Mouse (Mus musculus) right cerebral cortex, adult 18-20 months (tissue): ENCODE results near the gene Slc16a2.
"Not testable (repeated sequence)": the region's sequence is repeated elsewhere in the genome, so short reads cannot be mapped to it uniquely, and the experiment has no call there.

ENCODE experiments used
- DNase-seq: peaks from one replicate; pipeline ENCODE4 v3.0.0; 2022; ENCODE audit warnings: mixed read lengths

The Slc16a2 gene

DNA sequence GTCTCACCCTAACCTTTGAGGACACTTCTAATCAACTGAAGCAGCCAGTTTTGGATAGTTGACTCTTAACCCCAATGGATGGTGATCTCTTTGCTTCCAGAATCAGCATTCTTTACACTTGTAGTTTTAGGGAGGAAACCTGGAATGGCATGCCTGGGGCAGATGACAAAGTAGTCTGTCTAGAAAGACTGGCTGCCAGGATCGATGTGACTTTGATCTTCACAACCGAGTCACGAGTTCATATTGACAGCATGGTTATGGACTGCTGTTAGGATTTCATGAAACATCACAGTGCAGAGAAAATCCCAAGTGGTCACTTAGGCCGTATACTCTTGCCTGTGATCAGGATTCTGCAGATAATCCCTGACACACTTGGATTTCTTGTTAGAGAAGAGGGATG lies 88.7 kb downstream of the Slc16a2 start:
- DNase-seq, result no peak

DNA sequence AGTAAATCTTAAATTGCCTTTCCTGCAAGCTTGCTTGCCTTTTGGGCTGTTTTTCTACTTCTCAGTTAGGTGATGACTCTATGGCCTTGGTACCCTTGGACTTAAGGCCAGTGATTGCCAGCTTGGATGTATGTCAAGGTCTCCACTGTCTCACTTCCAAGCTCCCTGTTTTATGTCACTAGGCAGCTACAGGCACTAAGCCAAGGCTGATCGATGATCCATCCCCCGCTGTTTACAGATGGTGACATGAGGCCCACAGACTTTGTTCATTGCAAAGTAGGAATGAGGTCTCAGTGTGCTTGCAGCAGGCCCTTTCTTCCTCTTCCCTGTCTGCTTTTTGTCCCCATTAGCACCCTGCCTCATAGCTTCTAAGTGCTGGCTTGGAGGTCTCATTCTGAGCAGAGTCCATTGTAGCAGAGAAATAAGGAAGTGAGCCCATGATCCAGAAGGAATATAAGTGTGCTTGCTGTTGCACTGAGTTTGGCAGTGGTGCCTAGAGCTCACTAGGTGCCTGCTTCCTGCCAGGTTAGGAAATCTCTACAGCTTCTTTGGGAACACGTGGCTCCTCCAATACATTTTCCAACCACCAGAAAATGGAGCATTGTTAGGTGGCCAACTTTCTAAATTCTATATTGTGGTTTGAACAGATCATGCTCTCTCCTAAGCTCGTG lies 89.6 kb downstream of the Slc16a2 start:
- DNase-seq, result no peak

DNA sequence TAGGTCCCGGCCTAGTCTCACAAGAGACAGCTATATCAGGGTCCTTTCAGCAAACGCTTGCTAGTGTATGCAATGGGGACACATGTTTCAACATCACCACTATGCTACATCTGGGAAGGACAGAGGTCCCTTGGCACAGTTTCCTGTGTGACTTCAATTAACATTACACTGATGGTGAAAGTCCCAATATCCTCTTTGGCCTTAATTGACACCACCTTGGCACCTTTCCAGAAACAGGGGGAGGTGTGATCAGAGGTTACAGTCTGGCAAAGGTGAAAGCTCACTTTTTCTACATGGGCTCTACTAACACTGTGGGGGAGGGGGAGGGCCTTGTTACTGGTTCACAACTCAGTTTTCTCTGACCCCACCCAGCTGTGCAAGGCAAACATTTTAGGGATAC lies 99.3 kb downstream of the Slc16a2 start:
- DNase-seq, result no peak

DNA sequence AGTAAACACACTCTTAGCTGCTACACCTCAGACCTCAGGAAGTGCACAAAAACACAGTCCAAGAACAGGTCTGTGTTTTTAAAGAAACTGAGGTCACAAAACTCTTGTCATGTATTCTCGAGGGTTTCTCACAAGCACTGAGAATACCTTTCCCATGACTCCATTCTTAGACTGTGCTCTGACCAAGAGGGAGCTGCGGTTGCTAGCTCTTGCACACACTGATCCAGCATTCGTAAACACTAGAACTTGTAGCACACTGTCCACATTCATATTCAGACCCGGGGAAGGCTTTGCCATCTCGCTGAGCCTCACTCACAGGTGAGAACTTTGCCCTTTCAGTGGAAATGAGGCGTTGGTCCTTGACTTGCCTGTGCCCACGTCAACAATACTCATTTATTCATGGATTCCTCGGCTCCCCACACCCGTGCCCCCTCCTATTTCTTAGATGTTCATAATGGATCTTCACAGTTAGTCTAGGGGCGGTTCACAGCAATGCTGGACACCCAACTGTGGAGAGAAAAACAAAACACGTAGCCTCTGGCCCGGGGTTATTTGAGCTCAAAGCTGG lies 102.1 kb downstream of the Slc16a2 start:
- DNase-seq, result no peak

DNA sequence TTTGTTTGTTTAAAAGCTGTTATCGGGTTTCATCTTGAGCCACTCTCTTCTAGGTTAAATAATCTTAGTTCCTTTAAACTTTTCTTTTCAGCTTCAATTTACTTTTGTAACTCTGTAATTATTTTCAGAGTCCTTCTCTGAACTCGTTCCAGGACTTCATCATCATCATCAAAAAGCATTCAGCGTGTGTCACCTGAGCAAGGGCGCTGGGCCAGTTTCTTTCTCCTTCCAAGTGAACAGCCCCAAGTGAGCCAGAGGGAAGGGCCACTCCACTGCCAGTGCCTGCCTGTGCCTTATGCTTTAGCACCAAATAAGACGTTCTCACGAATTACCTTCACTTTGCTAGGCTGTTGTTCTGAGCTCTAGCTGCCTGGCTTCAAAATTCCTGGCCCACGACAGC lies 108.9 kb downstream of the Slc16a2 start:
- DNase-seq, result no peak

DNA sequence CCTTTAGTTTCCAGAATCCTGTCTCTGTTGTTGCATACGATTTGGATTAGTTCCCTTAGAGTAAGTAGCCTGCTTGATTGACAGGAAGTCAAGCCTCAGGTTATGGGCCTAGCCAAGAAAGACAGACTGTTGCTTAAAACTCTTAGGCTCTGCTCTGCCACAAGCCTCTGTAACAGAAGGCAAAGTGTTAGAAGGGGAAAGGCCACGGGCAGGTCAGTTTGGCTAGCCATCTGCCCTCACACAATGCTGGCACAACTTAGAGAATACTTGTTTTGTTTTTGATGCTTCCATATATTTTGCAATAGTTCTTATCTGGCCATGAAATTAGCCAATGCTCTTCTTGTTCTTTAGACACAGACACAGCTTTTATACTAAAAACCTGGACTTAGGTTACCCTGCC lies 112.1 kb downstream of the Slc16a2 start:
- DNase-seq, result no peak

DNA sequence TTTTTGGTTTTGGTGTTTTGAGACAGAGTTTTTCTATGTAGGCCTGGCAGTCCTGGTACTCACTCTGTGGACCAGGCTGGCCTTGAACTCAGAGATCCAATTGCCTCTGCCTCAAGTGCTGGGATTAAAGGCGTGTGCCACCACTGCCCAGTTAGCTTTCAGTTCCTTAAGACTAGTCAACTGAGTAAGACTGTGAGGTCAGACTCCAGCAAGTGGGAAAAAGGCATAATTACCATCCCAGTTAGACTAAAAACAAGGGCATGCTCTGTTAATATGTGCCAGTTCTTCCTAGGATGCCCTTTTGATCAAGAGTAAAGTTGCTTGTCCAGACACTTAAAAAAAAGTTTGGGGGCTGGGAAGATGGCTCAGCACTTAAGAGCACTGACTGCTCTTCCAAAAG lies 113.2 kb downstream of the Slc16a2 start:
- no peak for DNase-seq

DNA sequence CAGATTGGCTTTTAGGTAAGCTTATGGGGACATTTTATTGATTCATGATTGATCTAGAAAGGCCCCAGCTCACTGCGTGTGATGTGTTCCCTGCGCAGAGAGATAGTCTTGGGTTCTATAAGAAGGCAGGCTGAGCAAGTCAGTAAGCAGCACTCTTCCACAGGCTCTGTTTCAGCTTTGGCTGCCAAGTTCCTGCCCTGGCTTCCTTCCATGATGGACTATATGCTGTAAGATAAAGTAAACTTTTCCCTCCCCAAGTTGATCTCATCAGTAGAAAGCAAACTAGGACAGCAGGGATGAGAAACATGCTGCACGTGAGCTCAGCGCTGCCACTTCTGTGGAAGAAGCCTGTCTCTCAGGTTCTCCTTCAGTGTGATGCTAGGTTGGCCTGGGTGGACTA lies 117.2 kb downstream of the Slc16a2 start:
- no peak for DNase-seq

DNA sequence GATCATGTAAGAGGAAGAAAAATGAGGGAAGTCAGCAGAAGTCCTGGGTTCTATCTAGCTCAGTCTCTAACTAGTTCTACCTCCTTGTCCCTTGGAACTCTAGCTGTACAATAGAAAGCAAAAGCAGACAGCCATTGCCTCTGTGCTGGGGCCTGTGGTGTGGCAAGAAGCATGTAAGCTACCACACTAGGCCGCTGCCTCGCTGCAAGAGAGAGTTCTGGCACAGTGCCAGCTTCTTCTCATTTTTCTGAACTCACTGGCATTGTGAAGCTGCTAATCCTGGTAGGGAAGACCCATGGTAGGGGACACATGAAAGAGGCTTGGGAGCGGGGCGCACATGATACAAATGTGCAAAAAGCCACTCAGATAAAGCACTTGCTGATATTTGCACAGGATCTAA lies 117.8 kb downstream of the Slc16a2 start:
- no peak for DNase-seq

DNA sequence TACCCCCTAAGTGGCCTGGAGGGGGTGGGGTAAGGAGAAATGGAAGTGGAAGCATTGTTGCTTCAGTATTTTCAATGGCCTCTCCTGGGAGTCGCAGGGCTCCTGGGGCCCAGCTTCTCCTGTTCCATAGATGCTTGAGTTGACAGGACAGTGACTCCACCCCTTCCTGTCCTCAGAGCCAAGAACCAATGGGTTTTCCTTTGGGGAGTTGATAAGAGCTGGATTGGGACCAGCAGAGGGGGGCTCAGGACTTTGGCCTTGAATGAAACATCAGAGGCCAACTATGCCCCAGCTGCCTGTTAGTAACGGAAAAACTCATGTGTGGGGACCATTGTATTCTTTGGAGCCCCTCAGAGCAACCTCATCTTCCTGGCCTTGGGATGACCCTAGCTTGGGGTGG lies 124.0 kb downstream of the Slc16a2 start:
- DNase-seq, result no peak

DNA sequence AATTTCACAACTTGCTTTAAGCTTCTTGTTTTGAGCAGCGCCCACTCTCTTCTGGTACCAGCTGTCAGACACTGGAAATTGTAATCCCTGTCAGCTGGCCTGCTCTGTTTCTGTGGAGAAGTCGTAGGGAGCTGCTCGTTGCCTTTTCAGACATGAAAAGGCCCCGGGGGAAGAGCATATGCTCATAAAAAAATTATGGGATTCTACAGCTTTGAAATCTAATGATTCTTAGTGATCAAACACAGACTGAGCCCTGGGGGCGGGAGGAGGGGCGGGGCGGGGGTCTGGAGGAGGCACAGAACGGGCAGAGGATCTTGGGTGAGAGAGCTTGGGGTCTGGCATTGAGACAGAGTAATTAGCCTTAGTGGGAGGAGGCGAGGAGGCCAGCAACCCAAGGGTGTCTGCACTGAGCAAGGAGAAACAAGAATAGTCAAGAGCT lies 125.7 kb downstream of the Slc16a2 start:
- DNase-seq, result peak; percentile 52

DNA sequence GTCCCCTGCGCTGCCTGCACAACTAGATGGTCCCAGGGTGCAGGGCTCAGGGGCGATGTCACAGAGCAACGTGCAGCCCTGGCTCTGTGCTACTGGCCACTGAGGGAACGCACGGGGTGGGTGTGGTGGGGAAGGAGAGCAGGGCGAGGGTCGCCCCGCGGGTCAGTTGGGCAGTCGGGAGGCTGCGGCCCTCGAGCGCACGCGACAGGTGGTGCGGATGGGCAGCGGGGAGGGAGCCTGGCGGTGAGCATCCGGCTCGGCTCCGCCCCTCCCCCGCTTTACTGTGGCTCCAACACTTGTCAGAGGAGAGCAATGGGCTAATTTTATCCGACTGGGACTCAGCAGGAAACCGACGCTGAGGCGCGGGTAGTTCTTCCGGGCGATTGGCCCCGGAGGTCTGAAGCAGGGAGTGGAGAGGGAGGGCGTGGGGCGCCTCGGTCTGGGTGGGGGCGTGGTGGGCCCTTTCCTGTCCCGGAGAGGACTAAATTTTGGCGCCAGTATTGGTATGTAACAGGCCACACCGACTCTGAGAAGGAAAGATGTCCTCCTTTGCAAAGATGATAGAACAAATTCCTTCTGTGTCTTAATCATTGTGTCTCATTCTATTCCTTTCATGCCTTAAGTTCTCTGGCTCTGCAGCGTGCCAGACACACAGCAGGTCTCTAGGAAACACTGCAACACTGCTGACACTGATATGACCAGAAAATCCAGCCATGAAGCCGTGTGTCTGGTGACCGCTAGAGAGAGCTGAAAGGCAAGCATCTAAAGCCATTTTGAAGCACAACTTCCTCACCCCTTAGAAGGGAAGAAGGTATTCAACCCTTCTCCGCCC lies 126.4 kb downstream of the Slc16a2 start:
- peak; percentile 68 for DNase-seq

DNA sequence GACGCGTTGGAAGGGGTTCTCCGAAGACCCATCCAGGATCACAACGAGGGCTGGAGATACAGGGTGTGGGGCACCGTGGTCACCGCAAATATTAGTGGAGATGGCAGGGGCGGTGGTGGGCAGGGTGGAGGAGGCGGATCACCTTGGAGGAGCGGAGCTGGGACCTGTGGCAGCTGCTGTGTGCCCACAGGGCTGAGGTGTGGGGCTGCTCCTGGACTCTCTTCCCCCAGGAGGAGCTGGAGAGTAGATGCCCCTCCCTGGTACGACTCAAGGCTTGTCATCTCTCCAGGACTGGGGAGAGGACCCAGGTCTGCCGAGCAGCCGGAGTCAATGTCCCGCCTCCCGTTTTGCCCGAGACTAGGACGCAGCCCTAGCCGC lies 127.0 kb downstream of the Slc16a2 start:
- DNase-seq, result no peak

DNA sequence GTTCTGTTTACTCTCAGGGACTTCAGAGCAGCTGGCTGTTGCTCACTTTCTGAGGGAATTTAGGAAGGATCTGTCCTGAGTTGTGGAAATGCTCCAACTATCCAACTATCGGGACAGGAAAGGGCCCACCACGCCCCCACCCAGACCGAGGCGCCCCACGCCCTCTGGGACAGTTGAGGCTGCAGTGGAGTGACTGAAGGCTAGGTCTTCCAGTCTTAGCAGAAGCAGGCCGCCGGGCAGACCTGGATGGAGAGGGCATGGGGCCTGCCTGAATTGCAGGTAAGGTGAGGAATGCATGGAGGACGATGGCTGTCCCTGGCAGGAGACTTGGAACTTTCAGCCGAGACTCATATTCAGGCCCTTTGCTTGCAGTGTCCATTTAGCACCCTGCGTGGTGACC lies 127.4 kb downstream of the Slc16a2 start:
- no peak for DNase-seq

DNA sequence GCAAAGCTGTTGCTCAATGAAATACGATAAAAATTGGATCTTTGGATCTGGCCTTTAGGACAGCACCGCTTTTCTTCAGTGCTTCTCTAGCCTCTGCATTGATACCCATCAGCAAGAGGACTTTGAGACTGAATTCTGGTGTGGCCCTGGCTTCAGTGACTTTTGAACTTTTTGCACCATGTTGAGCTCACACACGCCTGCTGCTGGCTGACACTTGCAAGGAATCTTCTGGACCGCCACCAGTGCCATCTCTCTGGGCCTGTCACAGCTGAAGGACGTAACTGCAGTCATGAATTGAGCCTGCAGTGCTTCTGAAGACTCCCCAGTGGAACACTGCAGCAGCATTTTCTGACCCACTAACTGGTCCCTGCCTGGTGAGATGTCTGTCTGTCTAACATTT lies 128.9 kb downstream of the Slc16a2 start:
- DNase-seq, result no peak

DNA sequence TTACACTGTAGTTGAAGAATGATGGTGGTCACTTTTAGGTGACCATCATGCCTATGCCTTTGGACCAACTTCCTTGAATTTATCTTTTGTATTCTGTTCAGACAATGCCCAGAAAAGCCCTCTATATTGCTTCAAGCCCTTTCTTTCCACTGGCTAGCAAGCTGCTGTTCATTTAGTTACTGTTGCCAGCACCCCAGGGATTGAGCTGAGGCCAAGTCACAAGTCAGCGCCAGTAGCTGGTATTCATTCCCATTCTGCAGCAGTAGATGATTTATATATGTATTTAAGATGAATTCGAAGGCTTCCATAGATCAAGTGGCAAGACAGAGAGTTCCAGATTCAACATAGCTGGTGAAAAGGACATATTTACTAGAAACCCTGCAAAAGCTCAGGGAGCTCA lies 133.2 kb downstream of the Slc16a2 start:
- DNase-seq, result no peak

DNA sequence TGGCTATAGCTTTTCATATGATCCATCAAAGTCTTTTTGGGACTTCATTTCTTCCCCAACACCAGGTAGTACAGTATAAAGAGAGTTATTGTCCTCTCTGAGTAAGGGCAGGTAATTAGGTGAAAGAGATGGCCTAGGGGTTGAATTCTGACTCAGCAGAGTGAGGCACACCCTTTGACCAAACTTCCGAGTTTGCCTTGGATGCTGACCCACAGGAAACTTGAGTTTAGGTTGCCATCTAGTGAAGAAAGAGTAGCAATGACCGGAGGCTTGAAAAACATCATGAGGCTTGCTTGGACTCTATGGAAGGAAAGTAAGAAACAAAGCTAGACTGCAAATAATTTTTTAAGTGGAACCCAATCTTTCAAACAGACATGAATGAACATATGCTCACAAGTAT lies 147.1 kb downstream of the Slc16a2 start:
- DNase-seq, result no peak

DNA sequence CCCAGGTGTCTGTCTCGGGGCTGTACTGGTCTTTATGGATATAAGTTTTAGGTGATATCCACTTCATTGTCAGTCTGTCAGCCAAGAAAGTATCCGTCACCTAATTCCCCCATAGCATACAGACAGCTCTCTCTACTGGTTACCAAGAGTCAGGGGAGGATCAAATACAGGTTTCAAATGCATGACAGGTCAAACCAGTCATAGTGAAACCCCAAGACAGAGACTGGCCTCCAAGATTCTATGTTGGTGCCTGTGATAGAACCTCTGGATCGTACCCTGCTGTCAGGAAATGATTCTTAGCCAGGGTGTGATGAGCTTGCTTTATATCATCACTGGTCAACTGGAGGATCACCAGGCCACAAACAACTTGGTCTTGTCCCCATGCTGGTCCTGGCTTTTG lies 148.0 kb downstream of the Slc16a2 start:
- no peak for DNase-seq

DNA sequence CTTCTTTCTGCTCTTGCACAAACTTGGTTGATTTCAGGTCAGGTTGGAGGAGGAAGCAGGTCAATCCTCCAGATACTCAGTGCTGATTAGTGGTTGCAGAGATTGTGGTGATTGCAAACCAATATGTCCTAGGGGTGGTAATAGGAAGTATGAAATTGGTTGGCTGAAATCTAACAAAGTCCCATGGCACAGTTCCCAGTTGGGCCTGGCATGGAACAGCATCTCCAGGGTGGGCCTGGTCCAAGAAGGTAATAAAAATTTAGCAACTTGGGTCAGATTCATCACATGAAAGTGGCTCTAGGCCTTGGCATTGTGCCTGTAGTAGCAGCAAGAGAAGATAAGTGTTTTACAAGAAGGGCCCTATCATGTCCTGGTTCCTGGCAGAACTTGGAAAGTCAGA lies 151.5 kb downstream of the Slc16a2 start:
- DNase-seq, result no peak

DNA sequence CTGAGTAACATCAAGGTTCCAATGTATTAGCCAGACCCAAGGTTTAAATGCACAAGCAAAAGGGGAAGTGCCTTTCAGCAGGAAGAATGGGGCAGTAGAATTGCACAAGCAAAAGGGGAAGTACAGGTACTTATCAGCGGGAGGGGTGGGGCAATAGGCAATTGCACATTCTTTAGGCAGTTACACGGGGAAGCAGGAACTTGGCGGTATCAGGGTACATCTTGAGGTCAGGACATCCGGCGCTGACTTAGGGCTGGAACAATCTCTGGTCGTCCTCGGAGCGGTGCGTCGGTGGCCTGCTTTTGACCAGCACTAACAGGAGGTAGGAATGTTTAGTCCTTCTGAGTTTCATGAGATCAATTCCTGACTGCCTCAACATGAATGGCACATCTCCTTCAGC lies 157.3 kb downstream of the Slc16a2 start:
- DNase-seq, result not testable (repeated sequence)

DNA sequence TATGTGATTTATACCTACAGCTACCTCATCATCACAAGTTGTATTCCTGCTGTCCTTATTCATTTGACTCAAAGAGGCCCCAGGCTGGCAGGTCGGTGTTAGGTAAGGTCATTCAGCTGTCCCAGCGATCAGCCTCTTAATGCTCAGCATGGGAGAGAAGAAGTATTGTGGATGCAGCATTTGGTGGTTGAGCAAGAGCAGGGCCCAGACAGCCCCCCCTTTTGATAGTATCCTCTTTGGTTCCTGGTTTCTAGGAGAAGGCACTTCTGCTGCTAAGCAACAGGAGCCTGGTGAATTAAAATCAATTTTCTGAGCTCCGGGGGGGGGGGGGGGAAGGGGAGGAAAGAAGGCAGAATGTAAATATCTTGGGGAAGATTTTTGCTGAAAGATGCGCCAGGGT lies 162.8 kb downstream of the Slc16a2 start:
- DNase-seq, result no peak

DNA sequence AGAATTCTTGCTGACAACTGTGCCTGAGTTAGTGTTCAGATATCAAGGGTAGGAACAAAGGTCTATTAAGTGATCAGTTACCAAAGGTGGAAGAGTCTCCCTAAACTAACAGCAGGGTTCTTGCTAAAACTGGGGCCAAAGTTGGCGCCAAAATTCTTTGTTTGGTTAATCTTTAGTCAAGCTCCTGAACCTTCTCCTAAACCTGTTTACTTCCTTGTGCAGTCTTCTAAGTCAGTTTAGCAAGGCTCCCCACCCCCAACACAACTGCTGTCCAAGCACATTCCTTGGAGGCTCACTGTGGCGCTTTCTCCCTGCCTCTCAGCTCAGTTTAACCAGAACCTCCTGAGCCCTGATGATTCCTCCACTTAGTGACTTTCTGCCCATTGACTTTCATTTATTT lies 168.8 kb downstream of the Slc16a2 start:
- no peak for DNase-seq

DNA sequence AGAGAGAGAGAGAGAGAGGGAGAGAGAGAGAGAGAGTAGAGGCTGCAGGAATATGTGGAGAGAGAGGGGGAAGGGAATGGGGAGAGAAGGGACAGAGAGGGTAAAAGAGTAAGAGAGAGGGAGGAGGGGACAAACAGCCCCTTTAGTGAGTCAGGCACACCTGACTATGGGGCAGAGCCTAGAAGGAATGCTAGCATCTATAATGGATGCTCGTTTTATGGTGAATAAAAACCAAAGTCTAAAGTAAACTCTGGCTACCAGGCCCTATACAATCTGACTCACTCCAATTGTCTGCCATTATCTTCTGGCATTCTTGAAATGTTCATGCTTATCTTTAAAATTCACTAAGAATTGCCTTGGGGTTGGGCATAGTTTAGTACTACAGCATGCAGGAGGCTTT lies 169.7 kb downstream of the Slc16a2 start:
- DNase-seq, result no peak
